Comparison of ENCODE assay signal across 29 mouse cellular contexts in the genomic region with DNA sequence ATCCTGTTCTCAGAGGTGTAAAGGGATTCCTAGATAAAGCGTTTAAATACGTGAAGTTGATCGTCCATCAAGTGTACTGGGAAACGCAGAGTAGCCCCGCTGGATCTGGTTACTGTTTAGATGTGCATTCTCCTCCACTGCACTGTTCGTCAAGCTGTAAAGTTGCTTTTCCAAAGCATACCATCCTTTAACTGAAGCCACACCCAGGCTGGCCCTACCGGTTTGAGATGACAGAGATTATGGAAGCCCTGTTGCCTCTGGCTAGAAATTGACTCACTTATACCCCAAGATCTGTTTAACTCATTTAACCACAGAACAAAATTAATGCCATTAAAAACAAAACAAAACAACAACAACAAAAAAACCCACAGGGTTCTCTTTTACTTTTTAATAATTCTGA.
DNase-seq lines count a peak whose midpoint lies in the region; ATAC-seq and TF ChIP-seq lines count a peak whose summit lies in the region.
"Had no signal": no experiment of that assay in that cellular context is flagged by ENCODE, and none has a peak within 500 bp of the region (broad histone marks: within the 10 kb centered on the region; RNA-seq: fewer than 3 reads in every experiment).

No protein-coding gene starts in this region.

- H3K27ac ChIP-seq in kidney, postnatal 0 days: peak overlapping the region; percentile 58
- 0 out of 2 replicates have a peak overlapping the region, but pooled peaks have one; percentile 17 for H3K27ac ChIP-seq in embryonic facial prominence, embryonic 15.5 days (replicated peaks)
- H3K27ac ChIP-seq in intestine, embryonic 15.5 days: no peak overlapping the region
- H3K27ac ChIP-seq in stomach, postnatal 0 days (replicated peaks): no peak overlapping the region; the same call in 1 of the 2 replicates
- H3K27ac ChIP-seq: embryonic facial prominence, embryonic 13.5 days; forebrain, embryonic 12.5 days; heart, embryonic 13.5 days; hindbrain, embryonic 15.5 days; left cerebral cortex, adult 2 months; limb, embryonic 13.5 days; liver, embryonic 14.5 days; stomach, embryonic 15.5 days had no signal

- no peaks in the 10 kb centered on the region for H3K4me1 ChIP-seq in kidney, postnatal 0 days (replicated peaks; ENCODE audit: insufficient read depth, low read length)
- H3K4me1 ChIP-seq in embryonic facial prominence, embryonic 15.5 days: peaks cover 3% of the 10 kb centered on the region; the same call in 1 of the 2 replicates
- H3K4me1 ChIP-seq in intestine, embryonic 15.5 days (replicated peaks): 0 out of 2 replicates have a peak, but pooled peaks cover 2% of the 10 kb centered on the region
- H3K4me1 ChIP-seq in stomach, postnatal 0 days (replicated peaks; ENCODE audit: control insufficient read depth, insufficient read depth): no peaks in the 10 kb centered on the region
- H3K4me1 ChIP-seq: forebrain, embryonic 12.5 days; hindbrain, embryonic 15.5 days; stomach, embryonic 15.5 days had no signal

- H3K4me3 ChIP-seq in kidney, postnatal 0 days (replicated peaks; ENCODE audit: low read depth, low read length): no peak overlapping the region
- H3K4me3 ChIP-seq in embryonic facial prominence, embryonic 15.5 days (replicated peaks): no peak overlapping the region
- H3K4me3 ChIP-seq in intestine, embryonic 15.5 days (replicated peaks): no peak overlapping the region
- H3K4me3 ChIP-seq in stomach, postnatal 0 days (ENCODE audit: low read depth, low read length): no peak overlapping the region
- H3K4me3 ChIP-seq: embryonic facial prominence, embryonic 13.5 days; forebrain, embryonic 12.5 days; heart, embryonic 13.5 days; hindbrain, embryonic 15.5 days; left cerebral cortex, adult 2 months; limb, embryonic 13.5 days; stomach, embryonic 15.5 days had no signal

- H3K36me3 ChIP-seq in kidney, postnatal 0 days (ENCODE audit: insufficient read depth, low read length): no peaks in the 10 kb centered on the region
- no peaks in the 10 kb centered on the region for H3K36me3 ChIP-seq in embryonic facial prominence, embryonic 15.5 days
- no peaks in the 10 kb centered on the region for H3K36me3 ChIP-seq in intestine, embryonic 15.5 days
- no peaks in the 10 kb centered on the region for H3K36me3 ChIP-seq in stomach, postnatal 0 days (ENCODE audit: control insufficient read depth, insufficient read depth, low read length)
- H3K36me3 ChIP-seq: embryonic facial prominence, embryonic 13.5 days; forebrain, embryonic 12.5 days; heart, embryonic 13.5 days; hindbrain, embryonic 15.5 days; limb, embryonic 13.5 days; stomach, embryonic 15.5 days had no signal

- no peak for TF ChIP-seq CTCF in kidney, postnatal 0 days (IDR thresholded peaks at IDR 0.05; ENCODE audit: low read depth)
- no peak for TF ChIP-seq CTCF in stomach, postnatal 0 days (IDR thresholded peaks at IDR 0.05; ENCODE audit: low read depth)

- peak; percentile 66 for TF ChIP-seq EP300 in stomach, postnatal 0 days (optimal IDR thresholded peaks at IDR 0.05)

- DNase-seq in kidney, postnatal 0 days (ENCODE audit: low spot score): no peak
- DNase-seq in kidney, postnatal 14 days: no peak
- peak; percentile 61 for DNase-seq in stomach, postnatal 0 days (ENCODE audit: low spot score)
- no peak for DNase-seq in lung, postnatal 25 days (ENCODE audit: low spot score)
- DNase-seq: adrenal gland, postnatal 25 days; B cell, adult 2 months; cerebellum, adult 11-12 months; cerebellum, adult 9-11 months; embryo, embryonic 11 days; forebrain, postnatal 0 days; heart, postnatal 10 days; lung, adult 2 months; lung, postnatal 10 days; midbrain, embryonic 14.5 days; retina, postnatal 1 day; right cerebral cortex, postnatal 25 days; thymus, adult 2 months; thymus, postnatal 36 days had no signal

- no peak overlapping the region for H3K4me2 ChIP-seq in kidney, postnatal 0 days (ENCODE audit: low read length)
- H3K4me2 ChIP-seq in embryonic facial prominence, embryonic 15.5 days (replicated peaks): no peak overlapping the region
- H3K4me2 ChIP-seq in intestine, embryonic 15.5 days (replicated peaks): no peak overlapping the region
- peak overlapping the region; percentile 26 for H3K4me2 ChIP-seq in stomach, postnatal 0 days (replicated peaks; ENCODE audit: low read depth)
- H3K4me2 ChIP-seq: embryonic facial prominence, embryonic 13.5 days; forebrain, embryonic 12.5 days; heart, embryonic 13.5 days; hindbrain, embryonic 15.5 days; limb, embryonic 13.5 days; stomach, embryonic 15.5 days had no signal

- H3K27me3 ChIP-seq in kidney, postnatal 0 days (ENCODE audit: insufficient read depth, low read length): no peaks in the 10 kb centered on the region
- no peaks in the 10 kb centered on the region for H3K27me3 ChIP-seq in embryonic facial prominence, embryonic 15.5 days
- no peaks in the 10 kb centered on the region for H3K27me3 ChIP-seq in intestine, embryonic 15.5 days (replicated peaks)
- H3K27me3 ChIP-seq in stomach, postnatal 0 days (ENCODE audit: control insufficient read depth, insufficient read depth, low read length): no peaks in the 10 kb centered on the region
- H3K27me3 ChIP-seq: embryonic facial prominence, embryonic 13.5 days; forebrain, embryonic 12.5 days; heart, embryonic 13.5 days; hindbrain, embryonic 15.5 days; limb, embryonic 13.5 days; stomach, embryonic 15.5 days had no signal

- H3K9me3 ChIP-seq in kidney, postnatal 0 days (replicated peaks; ENCODE audit: low read length): no peaks in the 10 kb centered on the region
- H3K9me3 ChIP-seq in embryonic facial prominence, embryonic 15.5 days (replicated peaks): no peaks in the 10 kb centered on the region
- no peaks in the 10 kb centered on the region for H3K9me3 ChIP-seq in intestine, embryonic 15.5 days
- H3K9me3 ChIP-seq in stomach, postnatal 0 days (ENCODE audit: control insufficient read depth, low read length): no peaks in the 10 kb centered on the region
- H3K9me3 ChIP-seq: embryonic facial prominence, embryonic 13.5 days; forebrain, embryonic 12.5 days; heart, embryonic 13.5 days; hindbrain, embryonic 15.5 days; limb, embryonic 13.5 days; stomach, embryonic 15.5 days had no signal

- WGBS in kidney, postnatal 0 days: 22% methylated on average over 7 of the region's 7 CpGs
- 54% methylated on average over 7 of the region's 7 CpGs for WGBS in embryonic facial prominence, embryonic 15.5 days
- 17% methylated on average over 7 of the region's 7 CpGs for WGBS in intestine, embryonic 15.5 days
- 26% methylated on average over 7 of the region's 7 CpGs for WGBS in stomach, postnatal 0 days

- no peak overlapping the region for H3K9ac ChIP-seq in kidney, postnatal 0 days (ENCODE audit: low read depth, low read length)
- no peak overlapping the region for H3K9ac ChIP-seq in embryonic facial prominence, embryonic 15.5 days
- no peak overlapping the region for H3K9ac ChIP-seq in intestine, embryonic 15.5 days
- no peak overlapping the region for H3K9ac ChIP-seq in stomach, postnatal 0 days (ENCODE audit: low read length)
- H3K9ac ChIP-seq: embryonic facial prominence, embryonic 13.5 days; forebrain, embryonic 12.5 days; forebrain, postnatal 0 days; heart, embryonic 13.5 days; hindbrain, embryonic 15.5 days; limb, embryonic 13.5 days; liver, embryonic 14.5 days; stomach, embryonic 15.5 days had no signal

- no peak for ATAC-seq in kidney, postnatal 0 days (replicated peaks; ENCODE audit: low FRiP score, low read depth)
- no peak for ATAC-seq in embryonic facial prominence, embryonic 15.5 days (ENCODE audit: insufficient number of reproducible peaks, low FRiP score, low TSS enrichment, low read depth)
- ATAC-seq in intestine, embryonic 15.5 days: peak; percentile 68
- ATAC-seq in stomach, postnatal 0 days (ENCODE audit: low FRiP score, low TSS enrichment): 0 out of 2 replicates have a peak, but pooled peaks have one; percentile 55
- ATAC-seq: forebrain, postnatal 0 days; inflammation-experienced regulatory T-cells, adult 6 months had no signal

Comparison
In these comparisons a context has a peak if more than half of its experiments do, and no peak if none do; other contexts are left out.
1. ATAC-seq: peak in intestine, embryonic 15.5 days (single experiment) and stomach, postnatal 0 days (single experiment); none in kidney, postnatal 0 days (single experiment) and embryonic facial prominence, embryonic 15.5 days (single experiment).
2. H3K27ac ChIP-seq: peak in kidney, postnatal 0 days (single experiment) and embryonic facial prominence, embryonic 15.5 days (single experiment); none in intestine, embryonic 15.5 days (single experiment) and stomach, postnatal 0 days (single experiment).